Mouse (Mus musculus): ENCODE measurements around the gene Elovl3.

DNA sequence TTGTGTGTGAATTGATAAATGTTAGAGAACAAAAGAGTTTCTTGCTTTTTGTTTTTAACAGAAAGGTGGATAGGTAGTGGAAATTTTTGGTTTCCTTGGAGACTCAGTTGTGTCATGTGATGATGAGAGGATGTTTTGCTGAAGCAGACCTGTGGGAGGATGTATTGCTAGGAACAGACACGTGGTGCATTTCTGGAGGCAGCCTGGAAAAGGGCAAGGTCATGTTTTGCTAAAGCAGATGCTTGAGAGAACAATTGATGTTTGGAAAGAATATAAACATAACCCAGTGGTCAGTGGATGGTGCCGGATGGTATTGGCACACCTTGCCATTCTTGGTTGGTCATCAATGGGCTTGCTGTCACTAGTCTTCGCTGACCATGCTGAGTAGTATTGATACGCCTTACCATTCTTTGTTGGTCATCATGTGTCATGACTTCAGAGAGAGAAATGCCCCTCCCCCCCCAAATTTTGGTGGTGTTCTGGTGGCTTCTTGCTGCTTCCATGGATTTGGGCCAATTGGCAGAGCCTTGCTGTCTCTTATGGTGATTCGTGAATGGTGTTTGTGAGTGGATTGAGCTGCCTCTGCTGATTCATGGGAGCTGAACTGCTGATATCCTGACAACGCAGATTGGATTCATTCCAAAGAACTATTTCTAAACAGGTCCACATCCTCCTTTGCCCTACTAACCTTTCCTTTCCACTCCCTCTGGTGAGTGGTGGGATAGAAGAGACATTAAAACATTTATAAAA, 28.1 kb upstream of the Elovl3 start:
- TF ChIP-seq CTCF (conservative IDR thresholded peaks at IDR 0.05; ENCODE audit: low read length) (no peak), POU5F1 (IDR thresholded peaks at IDR 0.05; ENCODE audit: borderline replicate concordance, low read length) (no peak), NANOG (IDR thresholded peaks at IDR 0.05; ENCODE audit: borderline replicate concordance, low read length) (no peak)

All from E14TG2a.4 (cell line).